Mouse (Mus musculus) ES-E14 (cell line): ENCODE data around the gene Olfr1020.

ENCODE experiments used
- HCFC1 ChIP-seq: IDR thresholded peaks from 2 replicates; pipeline ENCODE4 v1.6.1; 2012; ENCODE audit warnings: low read length, inconsistent platforms, borderline replicate concordance; ENCODE audit not compliant: insufficient read depth
- MAFK ChIP-seq: IDR thresholded peaks from 2 replicates; pipeline ENCODE4 v1.6.1; 2014; ENCODE audit warnings: mild to moderate bottlenecking, low read depth, low read length, inconsistent platforms; ENCODE audit not compliant: insufficient read depth
- ZNF384 ChIP-seq: IDR thresholded peaks from 2 replicates; pipeline ENCODE4 v1.6.1; 2012; ENCODE audit warnings: low read depth, low read length, inconsistent platforms

DNA sequence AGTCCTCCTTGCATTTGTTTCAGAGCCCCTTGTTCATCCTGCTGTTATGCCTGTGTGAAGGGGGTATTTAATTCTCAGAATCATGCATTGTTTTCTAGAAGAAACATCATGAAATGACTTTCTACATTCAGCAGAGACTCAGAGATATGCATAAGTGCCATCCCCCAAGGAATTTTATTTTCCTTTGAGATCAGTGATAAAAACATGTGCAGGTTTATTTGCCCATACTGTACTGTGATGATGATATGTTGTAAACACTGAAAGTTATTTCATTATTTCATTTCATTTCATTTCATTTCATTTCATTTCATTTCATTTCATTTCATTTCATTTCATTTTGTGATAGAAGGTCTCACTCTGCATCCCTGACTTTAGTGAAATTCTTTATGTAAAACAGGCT, 1.4 kb upstream of the Olfr1020 start, which contains the start of gene Olfr1019:
- TF ChIP-seq ZNF384, result no peak
- no peak for TF ChIP-seq HCFC1
- no peak for TF ChIP-seq MAFK
